Comparison of ENCODE assay signal across 16 mouse cellular contexts in the genomic region with DNA sequence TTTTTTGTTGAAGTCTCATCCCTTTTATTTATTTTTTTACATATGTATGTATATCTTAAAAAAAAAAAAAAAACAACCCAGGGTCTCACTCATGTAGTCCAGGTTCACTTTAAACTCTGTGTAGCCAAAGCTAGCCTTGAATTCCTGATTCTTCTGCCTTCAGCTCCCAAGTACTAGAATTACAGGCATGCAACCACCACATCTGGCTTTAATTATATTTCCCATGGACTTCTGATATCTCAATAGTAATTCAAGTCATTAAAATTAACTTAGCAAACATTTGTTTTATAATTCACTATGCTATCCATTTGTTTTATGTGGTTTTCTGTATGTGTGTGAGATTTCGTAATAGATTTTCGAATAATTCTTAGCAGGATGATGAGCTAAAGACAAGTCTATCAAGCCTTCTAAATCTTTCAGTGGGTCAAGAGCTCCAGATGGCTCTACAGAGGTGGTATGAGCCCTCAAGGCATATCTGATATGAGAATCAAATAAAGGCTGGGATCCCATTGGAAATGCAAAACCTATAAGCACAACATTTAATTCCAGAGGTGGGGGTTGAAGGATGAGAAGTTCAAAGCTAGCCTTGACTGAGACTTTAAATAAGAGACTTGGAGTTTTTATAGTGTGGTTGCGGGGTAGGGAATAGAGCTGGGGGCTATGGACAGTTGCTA.
"Had no signal": no experiment of that assay in that cellular context is flagged by ENCODE, and none has a peak within 500 bp of the region (broad histone marks: within the 10 kb centered on the region; RNA-seq: fewer than 3 reads in every experiment).

No protein-coding gene starts in this region.

- H3K4me3 ChIP-seq: layer of hippocampus, adult 2 months; limb, embryonic 13.5 days; liver, embryonic 15.5 days; midbrain, embryonic 10.5 days; myocyte; neural tube, embryonic 15.5 days had no signal

- H3K27me3 ChIP-seq: limb, embryonic 13.5 days; liver, embryonic 15.5 days; neural tube, embryonic 15.5 days had no signal

- H3K4me1 ChIP-seq: liver, embryonic 15.5 days had no signal

- ATAC-seq: lung, postnatal 0 days had no signal

- H3K27ac ChIP-seq: layer of hippocampus, adult 2 months; limb, embryonic 13.5 days; liver, embryonic 15.5 days; midbrain, embryonic 10.5 days; neural tube, embryonic 15.5 days had no signal

- H3K4me2 ChIP-seq: limb, embryonic 13.5 days; liver, embryonic 11.5 days; liver, embryonic 15.5 days; neural tube, embryonic 15.5 days had no signal

- H3K9ac ChIP-seq: limb, embryonic 13.5 days; liver, embryonic 15.5 days; neural tube, embryonic 15.5 days had no signal

- H3K9me3 ChIP-seq: limb, embryonic 13.5 days; liver, embryonic 15.5 days; neural tube, embryonic 15.5 days had no signal

- DNase-seq: kidney, adult 8-10 months; kidney, postnatal 4 days; lung, adult 2 months; lung, postnatal 36 days; midbrain, embryonic 14.5 days; right cerebral cortex, postnatal 4 days; spleen, adult 18-20 months; thymus, postnatal 14 days had no signal
